Mouse (Mus musculus) lung, postnatal 0 days (tissue): ENCODE data around the gene Mapk11.

Experiments used
- CTCF ChIP-seq: IDR thresholded peaks from 2 replicates; pipeline ENCODE4 v1.5.1; 2016; ENCODE audit warnings: antibody characterized with exemption, mild to moderate bottlenecking
- EP300 ChIP-seq: IDR thresholded peaks from 2 replicates; pipeline ENCODE4 v1.6.1; 2016; ENCODE audit warnings: antibody characterized with exemption, mild to moderate bottlenecking, control low read depth

DNA sequence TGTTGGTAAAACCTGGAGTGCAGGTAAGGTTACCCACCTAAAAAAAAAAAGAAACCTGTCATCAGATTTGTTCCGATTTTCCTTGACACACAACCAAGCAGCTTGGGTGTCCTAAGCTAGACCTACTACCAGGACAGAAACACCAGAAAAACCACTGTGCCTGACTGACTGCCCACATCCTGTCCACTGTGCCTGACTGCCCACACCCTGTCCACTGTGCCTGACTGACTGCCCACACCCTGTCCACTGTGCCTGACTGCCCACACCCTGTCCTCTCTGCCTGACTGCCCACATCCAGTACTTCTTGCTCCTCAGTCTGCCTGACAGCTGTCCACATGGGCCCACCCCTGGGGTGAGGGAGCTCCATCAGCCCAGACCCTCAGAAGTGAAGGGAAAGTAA is 42.5 kb downstream of the Mapk11 start:
- no peak for TF ChIP-seq CTCF
- no peak for TF ChIP-seq EP300
